Mouse (Mus musculus) layer of hippocampus, adult 8-10 months (tissue): ENCODE data around the gene Nampt. TPM values are rescaled to one million over a fixed set of nuclear protein-coding genes. Genes with fewer than 3 reads are reported as not detected.
A peak's percentile ranks its signal among the peaks of the same experiment; 100 is the strongest.

Experiments
- DNase-seq, 2 experiments: peaks; one replicate each; pipeline ENCODE4 v3.0.0; 2022; ENCODE audit warnings: low spot score in 2 of 2
- total RNA-seq, 4 experiments: library from RNA; stranded (reverse); gene quantifications; 2 replicates each; pipeline ENCODE4 v1.2.4; 2022

Gene Nampt
- total RNA-seq, 4 experiments from 2014 or later = 38.4 to 45.3 (median 40.3) TPM

DNA sequence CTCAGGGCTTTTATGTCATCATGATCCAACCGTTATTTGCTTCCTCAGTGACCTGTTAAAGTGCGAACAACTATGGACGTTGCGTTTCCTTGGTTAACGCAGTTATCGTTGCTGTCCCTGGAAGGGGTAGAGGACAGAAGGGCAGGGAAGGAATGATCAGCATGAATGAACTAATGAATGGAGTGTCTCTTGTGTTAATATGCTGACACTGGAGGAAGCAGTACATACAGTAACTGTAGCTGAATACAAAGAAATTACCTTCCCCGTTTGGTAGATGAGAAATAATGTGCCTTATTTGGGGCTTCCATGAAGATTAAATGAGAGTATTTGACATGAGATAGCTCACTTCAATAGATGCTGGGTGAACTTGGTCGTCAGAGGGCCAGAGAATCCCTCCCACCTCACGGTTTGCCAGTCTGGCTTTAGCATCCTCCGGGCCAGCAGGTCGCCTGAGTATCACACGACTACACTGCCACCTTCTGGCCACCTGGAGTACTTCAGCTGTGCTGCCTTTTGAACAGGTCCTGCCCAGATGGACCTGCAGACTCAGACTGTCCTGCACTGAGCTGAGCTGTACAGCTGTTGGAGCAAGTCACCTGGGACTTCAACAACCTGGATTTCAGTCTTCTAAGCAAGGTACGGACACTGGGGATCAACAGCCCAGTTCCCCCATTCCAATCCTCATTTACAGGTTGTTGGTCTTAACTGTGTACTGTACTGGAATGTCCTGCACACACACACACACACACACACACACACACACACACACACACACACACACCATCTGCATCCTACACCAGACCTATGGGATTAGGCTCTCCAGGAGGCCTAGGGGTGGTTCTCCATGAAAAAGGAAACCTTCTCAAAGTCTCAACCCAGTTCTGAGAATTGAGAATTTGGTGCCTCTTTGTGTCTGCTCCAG lies 78.1 kb downstream of the Nampt start:
- peak; percentile 81 to 91 for DNase-seq

DNA sequence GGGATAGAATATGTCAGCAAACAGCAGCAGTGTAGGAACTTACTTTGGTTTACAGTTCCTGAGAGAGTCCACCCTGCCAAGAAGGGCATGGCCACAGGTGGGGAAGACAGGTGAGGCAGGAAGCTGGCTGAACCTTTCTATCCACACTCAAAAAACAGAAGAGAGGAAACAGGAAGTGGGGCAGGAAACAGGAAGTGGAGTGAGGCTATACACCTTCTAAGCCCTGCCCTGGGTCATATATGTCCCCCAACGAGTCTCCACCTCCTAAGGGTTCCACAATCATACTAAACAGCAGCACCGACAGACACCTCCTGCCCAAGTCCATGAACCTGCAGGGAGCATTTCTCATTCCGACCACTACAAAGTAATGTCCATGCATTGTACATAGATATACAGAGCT lies 81.7 kb downstream of the Nampt start:
- DNase-seq = no peak

Other genes with a start within 250 kb of the Nampt start
- 10 to 100 TPM; 44.9 to 53.8 (median 50.0) TPM for gene Sypl, start 134.3 kb downstream of the Nampt start, total RNA-seq